Mouse (Mus musculus): ENCODE data around the gene Reps2.

GRCm38 (mm10) chrX:162635159-162635558 lies 8.3 kb downstream of the Reps2 start:
- no peak for TF ChIP-seq CTCF (IDR thresholded peaks at IDR 0.05; ENCODE audit: low read depth)
- no peak for TF ChIP-seq EP300 (IDR thresholded peaks at IDR 0.05; ENCODE audit: low read depth)

Measured in heart, postnatal 0 days (tissue).